Mouse (Mus musculus) thymus, adult 2 months (tissue): ENCODE measurements around the gene Rxfp2.

Source experiments
- CTCF ChIP-seq: fragments of 200-500 bp; IDR thresholded peaks from 2 replicates; pipeline ENCODE4 v1.5.1; 2012; ENCODE audit warnings: mild to moderate bottlenecking, control low read depth, low read length, moderate library complexity, borderline replicate concordance; ENCODE audit not compliant: control insufficient read depth, poor library complexity, insufficient read depth; ENCODE audit errors: extremely low read depth
- POLR2A ChIP-seq: fragments of 200-500 bp; IDR thresholded peaks from 2 replicates; pipeline ENCODE4 v1.6.1; 2012; ENCODE audit warnings: mild to moderate bottlenecking, low read length, control low read depth, moderate library complexity; ENCODE audit not compliant: control insufficient read depth, poor library complexity, insufficient read depth; ENCODE audit errors: extremely low read depth

GRCm38 (mm10) chr5:150079866-150080797 lies 61.7 kb downstream of the Rxfp2 start:
- TF ChIP-seq CTCF = no peak
- no peak for TF ChIP-seq POLR2A
